Mouse (Mus musculus): Measurements from ENCODE around the gene B3gnt6.

B3gnt6 gene

DNA sequence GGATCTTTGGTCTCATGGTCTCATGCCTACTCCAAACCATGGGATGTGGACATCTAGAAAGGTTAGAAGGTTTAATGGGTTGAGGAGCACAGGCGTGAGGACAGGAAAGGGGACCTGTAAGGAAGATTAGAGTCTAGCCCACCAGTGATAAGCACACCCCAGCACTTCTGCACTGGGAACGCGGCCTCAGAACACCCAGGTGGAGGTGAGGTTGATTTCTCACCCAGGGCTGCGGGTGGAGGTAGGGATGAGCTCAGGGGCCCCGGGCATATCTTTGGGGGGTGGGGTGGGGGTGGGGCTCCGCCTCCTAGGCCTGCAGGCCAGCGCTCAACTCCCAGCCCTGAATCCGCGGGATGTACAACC lies 21.7 kb downstream of the B3gnt6 start:
- CTCF ChIA-PET, result interaction anchor here (0.7 to 1.7 kb wide), 3 partner anchors 11 to 70 kb away, joined by 4 to 8 read pairs (median 5); no protein-coding TSS in a partner anchor

GRCm38 (mm10) chr7:98177071-98177485 lies 22.2 kb downstream of the B3gnt6 start:
- CTCF ChIA-PET, result interaction anchor here (0.7 to 1.7 kb wide), 3 partner anchors 11 to 70 kb away, joined by 4 to 8 read pairs (median 5); no protein-coding TSS in a partner anchor

GRCm38 (mm10) chr7:98176322-98177070 lies 22.8 kb downstream of the B3gnt6 start:
- CTCF ChIA-PET, result interaction anchor here (0.7 kb wide), 1 partner anchor 21 kb away, joined by 8 read pairs; no protein-coding TSS in a partner anchor

- CTCF ChIA-PET, result no interaction called here
Measured at GRCm38 (mm10) chr7:98174883-98175755, 24.2 kb downstream of the B3gnt6 start.

DNA sequence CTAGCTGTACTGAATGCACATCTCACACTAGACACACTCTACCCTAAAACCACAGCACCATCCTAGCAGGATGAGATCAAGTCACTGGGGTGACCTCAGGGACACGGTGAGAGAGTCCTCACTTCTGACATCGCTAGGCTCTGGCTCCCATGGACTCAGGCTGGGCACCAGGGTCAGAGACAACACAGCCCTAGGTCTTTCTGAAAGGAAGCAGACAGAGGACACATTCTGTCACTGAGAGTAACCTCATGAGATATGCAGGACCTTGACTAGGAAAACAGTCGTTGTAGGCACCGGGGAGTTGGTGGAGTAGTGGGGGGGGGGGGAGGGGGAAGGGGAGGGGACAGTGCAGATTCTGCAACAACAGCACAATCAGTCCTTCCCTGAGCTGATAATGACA lies 25.9 kb downstream of the B3gnt6 start:
- CTCF ChIA-PET, result no interaction called here

DNA sequence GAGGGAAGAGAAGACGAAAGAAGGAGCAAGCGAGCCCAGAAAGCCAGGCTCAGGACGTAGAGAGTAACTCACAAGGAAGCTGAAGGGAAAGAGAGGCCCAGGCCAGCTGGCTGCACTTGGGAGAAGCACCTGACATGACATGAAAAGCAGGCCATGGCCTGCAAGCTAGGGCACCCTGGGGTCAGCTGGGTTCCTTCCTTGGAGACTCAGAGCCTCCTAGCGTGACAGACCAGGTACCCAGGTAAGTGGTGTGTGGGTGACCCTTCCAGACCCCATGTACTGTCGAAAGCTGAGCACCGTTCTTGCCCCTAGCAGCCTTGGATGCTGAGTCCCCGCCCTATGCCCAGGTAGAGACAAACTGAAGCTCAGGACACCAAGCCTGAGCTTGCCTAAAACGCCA lies 26.6 kb downstream of the B3gnt6 start:
- CTCF ChIA-PET, result no interaction called here

GRCm38 (mm10) chr7:98171141-98172073 lies 27.9 kb downstream of the B3gnt6 start:
- CTCF ChIA-PET, result interaction anchor here (0.9 kb wide), 1 partner anchor 9 kb away, joined by 7 read pairs; no protein-coding TSS in a partner anchor

DNA sequence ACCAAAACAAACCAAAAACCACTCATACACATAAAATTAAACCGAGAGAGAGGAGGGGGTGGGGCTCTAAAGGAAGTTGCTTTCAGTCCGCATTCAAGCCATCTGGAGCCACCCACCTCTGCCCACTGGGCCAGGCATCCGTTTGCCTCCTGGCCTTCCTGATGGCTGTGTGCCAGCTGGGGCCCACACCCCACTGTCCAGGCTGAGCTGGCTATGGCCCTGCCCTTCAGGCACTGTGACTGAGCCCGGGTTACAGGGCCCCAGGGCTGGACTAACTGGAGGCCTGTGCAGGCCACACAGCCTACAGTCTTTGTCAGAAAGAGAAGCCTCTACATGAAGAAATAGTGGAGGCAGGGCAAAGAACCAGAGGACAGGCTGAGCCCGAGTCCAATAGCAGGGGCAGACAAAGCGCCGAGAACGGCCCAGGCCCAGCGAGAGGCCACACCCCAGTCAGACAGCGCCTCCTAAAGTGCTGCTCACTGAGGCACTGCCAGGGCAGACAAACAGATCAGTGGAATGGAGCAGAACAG lies 34.2 kb downstream of the B3gnt6 start:
- CTCF ChIA-PET, result interaction anchor here (0.7 kb wide), 1 partner anchor 33 kb away, joined by 4 read pairs; no protein-coding TSS in a partner anchor

DNA sequence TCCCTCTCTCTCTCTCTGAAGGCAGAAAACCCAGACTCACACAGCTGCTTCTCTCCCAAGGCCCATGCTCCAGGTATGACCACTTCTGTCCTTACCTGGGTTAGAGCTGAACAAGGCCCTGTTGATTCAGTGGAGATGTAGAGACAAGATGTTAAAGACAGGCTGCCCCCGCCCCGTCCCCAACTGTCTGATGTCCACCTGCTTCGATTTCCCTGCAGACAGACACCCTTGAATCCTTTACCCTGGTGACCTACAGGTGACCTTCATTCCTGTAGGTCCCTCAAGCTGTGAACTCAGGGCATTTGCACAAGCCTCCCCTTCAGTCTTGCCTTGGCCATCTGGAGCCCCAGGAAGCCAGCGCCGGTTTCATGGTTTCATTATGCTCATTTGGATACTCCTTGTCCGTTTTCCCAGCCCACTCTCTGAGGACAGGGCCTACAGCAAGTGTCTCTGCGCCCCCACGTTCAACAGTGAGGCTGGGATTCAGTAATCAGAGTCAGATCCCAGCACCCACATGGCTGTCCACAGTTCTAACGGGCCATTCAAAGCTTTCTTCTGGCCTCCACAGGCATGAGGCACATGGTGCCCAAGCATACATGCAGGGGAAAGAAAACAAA lies 34.8 kb downstream of the B3gnt6 start:
- CTCF ChIA-PET, result interaction anchor here (0.7 kb wide), 1 partner anchor 33 kb away, joined by 4 read pairs; no protein-coding TSS in a partner anchor

GRCm38 (mm10) chr7:98163700-98164099 lies 35.6 kb downstream of the B3gnt6 start:
- CTCF ChIA-PET, result no interaction called here

DNA sequence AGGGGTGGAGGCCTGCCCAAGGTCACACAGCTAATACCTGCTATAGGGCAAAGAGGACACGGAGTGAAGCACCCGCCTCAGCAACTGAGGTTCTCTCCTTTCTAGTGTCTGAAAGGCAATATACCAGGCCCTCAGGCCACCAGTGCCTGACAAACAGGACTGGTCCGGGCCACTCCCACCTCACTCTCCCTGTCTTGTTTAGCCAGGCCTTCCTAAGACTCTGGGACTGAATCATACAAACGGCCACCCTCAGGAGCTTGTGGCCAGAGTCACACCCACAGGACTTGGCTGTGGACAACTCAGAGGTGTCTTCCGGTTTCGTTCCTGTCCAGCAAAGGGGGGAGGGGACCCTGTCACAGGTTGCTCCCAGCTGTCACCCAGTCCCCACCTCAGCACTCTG lies 37.0 kb downstream of the B3gnt6 start:
- CTCF ChIA-PET, result interaction anchor here (0.6 kb wide), 1 partner anchor 9 kb away, joined by 7 read pairs; no protein-coding TSS in a partner anchor

- CTCF ChIA-PET, result no interaction called here
Measured at GRCm38 (mm10) chr7:98160041-98160740, 39.1 kb downstream of the B3gnt6 start.

DNA sequence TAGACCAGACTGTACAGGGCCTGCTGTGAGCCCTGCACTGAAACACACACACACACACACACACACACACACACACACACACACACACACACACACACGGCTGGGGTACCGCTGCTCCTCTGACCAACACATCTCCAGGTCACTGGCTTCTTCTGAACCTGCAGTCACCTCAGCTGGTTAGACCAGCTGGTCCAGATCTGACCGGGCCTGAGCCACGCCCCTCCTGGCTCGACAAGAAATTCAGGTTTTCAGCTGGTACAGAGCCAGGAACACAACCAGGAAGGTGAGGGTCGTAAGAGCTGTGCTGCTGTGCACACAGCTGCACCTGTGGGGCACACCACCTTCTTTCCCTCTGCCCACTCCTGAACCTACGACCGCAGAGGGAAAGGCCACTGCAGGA lies 40.8 kb downstream of the B3gnt6 start:
- CTCF ChIA-PET, result no interaction called here

- CTCF ChIA-PET, result no interaction called here
Measured at GRCm38 (mm10) chr7:98157636-98158332, 41.5 kb downstream of the B3gnt6 start.

- CTCF ChIA-PET, result interaction anchor here (0.6 to 2.1 kb wide), 4 partner anchors 21 to 1836 kb away, joined by 3 to 9 read pairs (median 6); no protein-coding TSS in a partner anchor
Measured at GRCm38 (mm10) chr7:98156280-98156665, 43.0 kb downstream of the B3gnt6 start.

DNA sequence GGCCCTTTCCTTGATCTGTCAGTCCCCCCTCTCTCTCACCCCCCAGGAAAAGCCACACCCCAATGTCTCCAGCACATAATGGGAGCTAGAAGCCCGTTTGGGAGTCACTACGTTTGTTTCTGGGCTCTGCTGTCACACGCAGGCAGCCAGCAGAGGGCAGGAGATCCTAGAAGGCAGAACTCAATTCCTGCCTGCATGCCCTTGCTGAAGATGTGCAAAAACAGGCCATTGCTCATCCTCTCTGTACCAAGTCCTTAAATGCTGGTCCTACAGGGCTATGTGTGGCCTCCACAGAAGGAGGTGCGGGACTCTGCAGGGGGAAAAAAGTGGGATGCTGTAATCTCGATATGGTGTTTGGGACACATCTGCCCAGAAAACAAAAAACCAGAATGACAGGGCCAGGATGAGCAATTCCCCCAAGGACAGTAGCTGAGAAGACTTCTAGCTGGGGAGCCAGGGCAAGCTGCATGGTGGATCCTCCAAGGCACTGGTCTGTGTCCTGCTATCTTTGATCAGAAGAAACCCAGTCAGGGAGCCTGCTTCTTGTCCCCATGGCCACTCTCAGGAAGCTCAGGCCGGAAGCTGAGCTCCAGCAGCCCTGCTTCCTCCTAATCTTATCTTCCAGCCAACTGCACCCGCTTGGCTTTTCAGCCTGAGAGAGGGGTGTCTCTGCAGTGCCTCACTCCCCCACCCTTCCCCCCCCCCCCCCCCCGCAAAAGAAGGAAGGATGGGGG lies 43.6 kb downstream of the B3gnt6 start:
- CTCF ChIA-PET, result interaction anchor here (0.6 to 2.1 kb wide), 6 partner anchors 10 to 1837 kb away, joined by 3 to 9 read pairs (median 4); partner anchors contain the start of gene Omp

GRCm38 (mm10) chr7:98153892-98154291 lies 45.4 kb downstream of the B3gnt6 start:
- CTCF ChIA-PET, result no interaction called here

GRCm38 (mm10) chr7:98153345-98153744 lies 45.9 kb downstream of the B3gnt6 start:
- CTCF ChIA-PET, result no interaction called here

DNA sequence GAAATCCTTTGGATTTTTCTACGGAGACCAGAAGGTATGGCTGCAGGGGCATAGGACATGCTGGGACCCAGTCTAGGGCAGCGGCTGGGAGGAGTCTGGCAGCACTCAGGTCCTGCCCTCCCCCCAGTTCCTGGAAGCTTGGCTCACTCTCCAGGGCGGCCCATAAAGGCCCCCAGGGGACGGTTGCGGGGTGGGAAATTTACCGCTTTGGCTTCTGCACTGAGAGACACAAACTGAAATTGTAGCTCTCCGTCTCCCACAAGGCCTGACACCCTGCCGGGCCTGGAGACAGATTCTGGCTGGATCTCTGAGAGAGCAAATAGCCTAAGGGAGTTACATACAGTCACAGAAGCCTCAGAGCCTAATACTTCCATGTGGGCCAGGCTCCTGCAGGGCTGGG lies 46.9 kb downstream of the B3gnt6 start:
- CTCF ChIA-PET, result no interaction called here

All from spleen, embryonic (tissue).